ENCODE assay signal across 16 mouse cellular contexts in genomic region chr6:121128736-121129135, GRCm38 (mm10). TPM values are rescaled to one million over a fixed set of nuclear protein-coding genes. Genes with fewer than 3 reads are reported as not detected.
A peak's percentile ranks its signal among the peaks of the same experiment; 100 is the strongest.
DNase-seq lines count a peak whose midpoint lies in the region; ATAC-seq and TF ChIP-seq lines count a peak whose summit lies in the region.
"Had no signal": no experiment of that assay in that cellular context is flagged by ENCODE, and none has a peak within 500 bp of the region (broad histone marks: within the 10 kb centered on the region; RNA-seq: fewer than 3 reads in every experiment).

No protein-coding gene starts in this region.

- TF ChIP-seq EP300 in stomach, postnatal 0 days (optimal IDR thresholded peaks at IDR 0.05), result no peak

- H3K36me3 ChIP-seq in kidney, embryonic 15.5 days, result no peaks in the 10 kb centered on the region
- no peaks in the 10 kb centered on the region for H3K36me3 ChIP-seq in hindbrain, postnatal 0 days (ENCODE audit: insufficient read depth, low read length)
- H3K36me3 ChIP-seq in neural tube, embryonic 15.5 days, result no peaks in the 10 kb centered on the region
- no peaks in the 10 kb centered on the region for H3K36me3 ChIP-seq in heart, embryonic 11.5 days (ENCODE audit: control insufficient read depth, insufficient read depth, low read length)
- H3K36me3 ChIP-seq in stomach, postnatal 0 days (ENCODE audit: control insufficient read depth, insufficient read depth, low read length), result no peaks in the 10 kb centered on the region
- H3K36me3 ChIP-seq: G1E; intestine, embryonic 15.5 days; limb, embryonic 12.5 days; liver, embryonic 15.5 days had no signal

- peak; percentile 58 for DNase-seq in kidney, adult 11 months
- DNase-seq in right cerebral cortex, adult 18-20 months, result peak; percentile 66
- DNase-seq in right cerebral cortex, postnatal 25 days, result no peak
- no peak for DNase-seq in hindbrain, postnatal 0 days (ENCODE audit: low spot score)
- DNase-seq in stomach, postnatal 0 days (ENCODE audit: low spot score), result no peak
- DNase-seq: gastrocnemius, postnatal 14 days; heart, postnatal 14 days; lung, postnatal 14 days; thymus, adult 2 months had no signal

- H3K27ac ChIP-seq in kidney, embryonic 15.5 days, result no peak overlapping the region
- peak overlapping the region; percentile 88 for H3K27ac ChIP-seq in hindbrain, postnatal 0 days
- peak overlapping the region; percentile 90 for H3K27ac ChIP-seq in neural tube, embryonic 15.5 days (replicated peaks)
- no peak overlapping the region for H3K27ac ChIP-seq in heart, embryonic 11.5 days (ENCODE audit: low read depth, low read length)
- no peak overlapping the region for H3K27ac ChIP-seq in stomach, postnatal 0 days (replicated peaks)
- H3K27ac ChIP-seq: intestine, embryonic 15.5 days; limb, embryonic 12.5 days; liver, embryonic 15.5 days had no signal

- no peaks in the 10 kb centered on the region for H3K9me3 ChIP-seq in kidney, embryonic 15.5 days (replicated peaks)
- H3K9me3 ChIP-seq in hindbrain, postnatal 0 days (ENCODE audit: low read length), result no peaks in the 10 kb centered on the region
- H3K9me3 ChIP-seq in neural tube, embryonic 15.5 days (replicated peaks), result no peaks in the 10 kb centered on the region
- H3K9me3 ChIP-seq in heart, embryonic 11.5 days (replicated peaks; ENCODE audit: control insufficient read depth, low read length), result no peaks in the 10 kb centered on the region
- H3K9me3 ChIP-seq in stomach, postnatal 0 days (ENCODE audit: control insufficient read depth, low read length), result no peaks in the 10 kb centered on the region
- H3K9me3 ChIP-seq: G1E; intestine, embryonic 15.5 days; limb, embryonic 12.5 days; liver, embryonic 15.5 days had no signal

- no peak overlapping the region for H3K9ac ChIP-seq in kidney, embryonic 15.5 days
- H3K9ac ChIP-seq in hindbrain, postnatal 0 days (replicated peaks; ENCODE audit: low read length), result peak overlapping the region; percentile 57; the same call in 1 of the 2 replicates
- peak overlapping the region; percentile 54 for H3K9ac ChIP-seq in neural tube, embryonic 15.5 days (replicated peaks)
- H3K9ac ChIP-seq in heart, embryonic 11.5 days (ENCODE audit: low read depth, low read length), result no peak overlapping the region
- no peak overlapping the region for H3K9ac ChIP-seq in stomach, postnatal 0 days (ENCODE audit: low read length)
- H3K9ac ChIP-seq: liver, embryonic 15.5 days had no signal

- H3K4me3 ChIP-seq in kidney, embryonic 15.5 days (replicated peaks), result no peak overlapping the region
- H3K4me3 ChIP-seq in hindbrain, postnatal 0 days (ENCODE audit: low read length), result peak overlapping the region; percentile 40
- H3K4me3 ChIP-seq in neural tube, embryonic 15.5 days (replicated peaks), result peak overlapping the region; percentile 48
- H3K4me3 ChIP-seq in heart, embryonic 11.5 days (ENCODE audit: low read depth, low read length), result no peak overlapping the region
- no peak overlapping the region for H3K4me3 ChIP-seq in stomach, postnatal 0 days (ENCODE audit: low read depth, low read length)

- no peak for ATAC-seq in kidney, embryonic 15.5 days (replicated peaks; ENCODE audit: low FRiP score)
- no peak for ATAC-seq in hindbrain, postnatal 0 days
- ATAC-seq in neural tube, embryonic 15.5 days (ENCODE audit: low FRiP score), result no peak
- no peak for ATAC-seq in heart, embryonic 11.5 days (replicated peaks; ENCODE audit: insufficient number of reproducible peaks, low FRiP score, low TSS enrichment)
- ATAC-seq in stomach, postnatal 0 days (ENCODE audit: low FRiP score, low TSS enrichment), result no peak

- no peak overlapping the region for H3K4me2 ChIP-seq in kidney, embryonic 15.5 days
- peak overlapping the region; percentile 68 for H3K4me2 ChIP-seq in hindbrain, postnatal 0 days (ENCODE audit: low read depth, low read length)
- H3K4me2 ChIP-seq in neural tube, embryonic 15.5 days, result peak overlapping the region; percentile 66
- H3K4me2 ChIP-seq in heart, embryonic 11.5 days, result no peak overlapping the region
- no peak overlapping the region for H3K4me2 ChIP-seq in stomach, postnatal 0 days (replicated peaks; ENCODE audit: low read depth)

- WGBS in kidney, embryonic 15.5 days, result 89% methylated on average over 5 of the region's 5 CpGs
- 74% methylated on average over 5 of the region's 5 CpGs for WGBS in hindbrain, postnatal 0 days
- 58% methylated on average over 5 of the region's 5 CpGs for WGBS in neural tube, embryonic 15.5 days
- WGBS in heart, embryonic 11.5 days (ENCODE audit: insufficient replicate concordance), result 91% methylated on average over 5 of the region's 5 CpGs
- 95% methylated on average over 5 of the region's 5 CpGs for WGBS in stomach, postnatal 0 days

- peaks cover 21% of the 10 kb centered on the region for H3K4me1 ChIP-seq in kidney, embryonic 15.5 days
- H3K4me1 ChIP-seq in hindbrain, postnatal 0 days (ENCODE audit: insufficient read depth, low read length), result 0 out of 2 replicates have a peak, but pooled peaks cover 3% of the 10 kb centered on the region
- H3K4me1 ChIP-seq in neural tube, embryonic 15.5 days, result peaks cover 21% of the 10 kb centered on the region
- H3K4me1 ChIP-seq in heart, embryonic 11.5 days (ENCODE audit: control insufficient read depth, insufficient read depth, low read length), result peaks cover 19% of the 10 kb centered on the region
- no peaks in the 10 kb centered on the region; the same call in 1 of the 2 replicates for H3K4me1 ChIP-seq in stomach, postnatal 0 days (replicated peaks; ENCODE audit: control insufficient read depth, insufficient read depth)

- peaks cover 36% of the 10 kb centered on the region for H3K27me3 ChIP-seq in kidney, embryonic 15.5 days
- H3K27me3 ChIP-seq in hindbrain, postnatal 0 days (ENCODE audit: insufficient read depth, low read length), result no peaks in the 10 kb centered on the region
- H3K27me3 ChIP-seq in neural tube, embryonic 15.5 days (replicated peaks), result no peaks in the 10 kb centered on the region
- H3K27me3 ChIP-seq in heart, embryonic 11.5 days (ENCODE audit: control insufficient read depth, insufficient read depth, low read length), result peaks cover 14% of the 10 kb centered on the region; the same call in 1 of the 2 replicates
- H3K27me3 ChIP-seq in stomach, postnatal 0 days (ENCODE audit: control insufficient read depth, insufficient read depth, low read length), result peaks cover 4% of the 10 kb centered on the region; the same call in 1 of the 2 replicates

- TF ChIP-seq CTCF in hindbrain, postnatal 0 days (IDR thresholded peaks at IDR 0.05; ENCODE audit: low read depth), result no peak
- no peak for TF ChIP-seq CTCF in stomach, postnatal 0 days (IDR thresholded peaks at IDR 0.05; ENCODE audit: low read depth)

RNA-seq across cellular contexts. Expression of gene Mical3, which starts 2.1 kb away (rescaled TPM):
- 12.0 and 13.1 TPM in 2 replicates for polyA plus RNA-seq in kidney, embryonic 15.5 days (2015; fragmentation: Nextera tagmentation; extraction: Ambion mirVana)
- total RNA-seq in hindbrain, postnatal 0 days (2014; rRNA removed), result 60.2 and 66.9 TPM in 2 replicates
- polyA plus RNA-seq in hindbrain, postnatal 0 days (2015; fragmentation: Nextera tagmentation; extraction: Ambion mirVana), result 19.3 and 19.8 TPM in 2 replicates
- 30.3 and 35.2 TPM in 2 replicates for polyA plus RNA-seq in neural tube, embryonic 15.5 days (2015; fragmentation: Nextera tagmentation; extraction: Ambion mirVana)
- polyA plus RNA-seq in heart, embryonic 11.5 days (2014; fragmentation: Nextera tagmentation; extraction: Ambion mirVana), result 32.3 and 53.2 TPM in 2 replicates
- polyA plus RNA-seq in stomach, postnatal 0 days (2015; fragmentation: Nextera tagmentation; extraction: Ambion mirVana), result 4.1 and 4.5 TPM in 2 replicates

RNA-seq across cellular contexts. Expression of gene Pex26, which starts 54.7 kb away (rescaled TPM):
- 10.5 TPM in 2 replicates for polyA plus RNA-seq in kidney, embryonic 15.5 days (2015; fragmentation: Nextera tagmentation; extraction: Ambion mirVana)
- total RNA-seq in hindbrain, postnatal 0 days (2014; rRNA removed), result 23.3 and 26.5 TPM in 2 replicates
- 10.2 and 11.2 TPM in 2 replicates for polyA plus RNA-seq in hindbrain, postnatal 0 days (2015; fragmentation: Nextera tagmentation; extraction: Ambion mirVana)
- 14.3 and 15.0 TPM in 2 replicates for polyA plus RNA-seq in neural tube, embryonic 15.5 days (2015; fragmentation: Nextera tagmentation; extraction: Ambion mirVana)
- polyA plus RNA-seq in heart, embryonic 11.5 days (2014; fragmentation: Nextera tagmentation; extraction: Ambion mirVana), result 3.8 and 4.1 TPM in 2 replicates
- polyA plus RNA-seq in stomach, postnatal 0 days (2015; fragmentation: Nextera tagmentation; extraction: Ambion mirVana), result 6.2 and 6.5 TPM in 2 replicates

Comparison
In these comparisons a context has a peak if more than half of its experiments do, and no peak if none do; other contexts are left out.
1. DNase-seq: peak in kidney, adult 11 months (single experiment) and right cerebral cortex, adult 18-20 months (single experiment); none in right cerebral cortex, postnatal 25 days (single experiment), hindbrain, postnatal 0 days (single experiment) and stomach, postnatal 0 days (single experiment).
2. H3K27ac ChIP-seq: peak in hindbrain, postnatal 0 days (single experiment) and neural tube, embryonic 15.5 days (single experiment); none in kidney, embryonic 15.5 days (single experiment), heart, embryonic 11.5 days (single experiment) and stomach, postnatal 0 days (single experiment).
3. H3K4me2 ChIP-seq: peak in hindbrain, postnatal 0 days (single experiment) and neural tube, embryonic 15.5 days (single experiment); none in kidney, embryonic 15.5 days (single experiment), heart, embryonic 11.5 days (single experiment) and stomach, postnatal 0 days (single experiment).
4. H3K4me3 ChIP-seq: peak in hindbrain, postnatal 0 days (single experiment) and neural tube, embryonic 15.5 days (single experiment); none in kidney, embryonic 15.5 days (single experiment), heart, embryonic 11.5 days (single experiment) and stomach, postnatal 0 days (single experiment).
5. H3K9ac ChIP-seq: peak in hindbrain, postnatal 0 days (single experiment) and neural tube, embryonic 15.5 days (single experiment); none in kidney, embryonic 15.5 days (single experiment), heart, embryonic 11.5 days (single experiment) and stomach, postnatal 0 days (single experiment).